Mouse (Mus musculus): ENCODE results near the gene Dpagt1.
A peak's percentile ranks its signal among the peaks of the same experiment; 100 is the strongest.
"Not testable (repeated sequence)": the region's sequence is repeated elsewhere in the genome, so short reads cannot be mapped to it uniquely, and the experiment has no call there.

Gene Dpagt1

GRCm38 (mm10) chr9:44311136-44312134, 14.4 kb upstream of the Dpagt1 start:
- DNase-seq (ENCODE audit: low read depth, low spot score) = no peak
- Histone ChIP-seq H3K27me3 (ENCODE audit: control insufficient read depth, insufficient read depth, low read length, poor library complexity, severe bottlenecking) (no peaks in the 10 kb centered on the region), H3K36me3 (ENCODE audit: control insufficient read depth, insufficient read depth, low read length, poor library complexity, severe bottlenecking) (peaks cover 5% of the 10 kb centered on the region)

GRCm38 (mm10) chr9:44313476-44314256, 12.2 kb upstream of the Dpagt1 start:
- no peaks in the 10 kb centered on the region for H3K27me3 ChIP-seq (ENCODE audit: control insufficient read depth, insufficient read depth, low read length, poor library complexity, severe bottlenecking)
- DNase-seq (ENCODE audit: low read depth, low spot score) = no peak
- peaks cover 5% of the 10 kb centered on the region for H3K36me3 ChIP-seq (ENCODE audit: control insufficient read depth, insufficient read depth, low read length, poor library complexity, severe bottlenecking)

- no peak for DNase-seq (ENCODE audit: low read depth, low spot score)
Observed at GRCm38 (mm10) chr9:44314257-44314547, 11.6 kb upstream of the Dpagt1 start.

GRCm38 (mm10) chr9:44314910-44315309, 10.9 kb upstream of the Dpagt1 start:
- no peaks in the 10 kb centered on the region for H3K27me3 ChIP-seq (ENCODE audit: control insufficient read depth, insufficient read depth, low read length, poor library complexity, severe bottlenecking)
- peaks cover 5% of the 10 kb centered on the region for H3K36me3 ChIP-seq (ENCODE audit: control insufficient read depth, insufficient read depth, low read length, poor library complexity, severe bottlenecking)
- DNase-seq (ENCODE audit: low read depth, low spot score) = no peak

More at GRCm38 (mm10) chr9:44314257-44314547, 11.6 kb upstream of the Dpagt1 start:
- Histone ChIP-seq H3K27me3 (ENCODE audit: control insufficient read depth, insufficient read depth, low read length, poor library complexity, severe bottlenecking) (no peaks in the 10 kb centered on the region), H3K36me3 (ENCODE audit: control insufficient read depth, insufficient read depth, low read length, poor library complexity, severe bottlenecking) (peaks cover 5% of the 10 kb centered on the region)

GRCm38 (mm10) chr9:44317452-44317851, 8.4 kb upstream of the Dpagt1 start:
- peaks cover 2% of the 10 kb centered on the region for H3K36me3 ChIP-seq (ENCODE audit: control insufficient read depth, insufficient read depth, low read length, poor library complexity, severe bottlenecking)
- no peak for DNase-seq (ENCODE audit: low read depth, low spot score)

GRCm38 (mm10) chr9:44318076-44318825, 7.6 kb upstream of the Dpagt1 start:
- H3K36me3 ChIP-seq (ENCODE audit: control insufficient read depth, insufficient read depth, low read length, poor library complexity, severe bottlenecking) = peaks cover 2% of the 10 kb centered on the region
- no peaks in the 10 kb centered on the region for H3K27me3 ChIP-seq (ENCODE audit: control insufficient read depth, insufficient read depth, low read length, poor library complexity, severe bottlenecking)
- DNase-seq (ENCODE audit: low read depth, low spot score) = no peak

More at GRCm38 (mm10) chr9:44317452-44317851, 8.4 kb upstream of the Dpagt1 start:
- H3K27me3 ChIP-seq (ENCODE audit: control insufficient read depth, insufficient read depth, low read length, poor library complexity, severe bottlenecking) = no peaks in the 10 kb centered on the region

- H3K27me3 ChIP-seq (ENCODE audit: control insufficient read depth, insufficient read depth, low read length, poor library complexity, severe bottlenecking) = no peaks in the 10 kb centered on the region
- DNase-seq (ENCODE audit: low read depth, low spot score) = no peak
- H3K36me3 ChIP-seq (ENCODE audit: control insufficient read depth, insufficient read depth, low read length, poor library complexity, severe bottlenecking) = peaks cover 2% of the 10 kb centered on the region
Observed at GRCm38 (mm10) chr9:44318826-44319095, 7.1 kb upstream of the Dpagt1 start.

GRCm38 (mm10) chr9:44319105-44319886, 6.5 kb upstream of the Dpagt1 start:
- DNase-seq (ENCODE audit: low read depth, low spot score) = no peak
- no peaks in the 10 kb centered on the region for H3K27me3 ChIP-seq (ENCODE audit: control insufficient read depth, insufficient read depth, low read length, poor library complexity, severe bottlenecking)
- peaks cover 2% of the 10 kb centered on the region for H3K36me3 ChIP-seq (ENCODE audit: control insufficient read depth, insufficient read depth, low read length, poor library complexity, severe bottlenecking)

GRCm38 (mm10) chr9:44319887-44320798, 5.7 kb upstream of the Dpagt1 start, which contains the start of gene C2cd2l:
C2cd2l (minus strand) TSS chr9:44320285.
- Histone ChIP-seq H3K27me3 (ENCODE audit: control insufficient read depth, insufficient read depth, low read length, poor library complexity, severe bottlenecking) (no peaks in the 10 kb centered on the region), H3K36me3 (ENCODE audit: control insufficient read depth, insufficient read depth, low read length, poor library complexity, severe bottlenecking) (peaks cover 2% of the 10 kb centered on the region)
- DNase-seq (ENCODE audit: low read depth, low spot score) = peak; percentile 88

- Histone ChIP-seq H3K27me3 (ENCODE audit: control insufficient read depth, insufficient read depth, low read length, poor library complexity, severe bottlenecking) (no peaks in the 10 kb centered on the region), H3K36me3 (ENCODE audit: control insufficient read depth, insufficient read depth, low read length, poor library complexity, severe bottlenecking) (no peaks in the 10 kb centered on the region; the same call in 1 of the 2 replicates)
- no peak for DNase-seq (ENCODE audit: low read depth, low spot score)
Observed at GRCm38 (mm10) chr9:44320799-44321133, 5.1 kb upstream of the Dpagt1 start.

GRCm38 (mm10) chr9:44323656-44324055, 2.2 kb upstream of the Dpagt1 start:
- not testable (repeated sequence) for H3K27me3 ChIP-seq (ENCODE audit: control insufficient read depth, insufficient read depth, low read length, poor library complexity, severe bottlenecking); DNase-seq (ENCODE audit: low read depth, low spot score); H3K36me3 ChIP-seq (ENCODE audit: control insufficient read depth, insufficient read depth, low read length, poor library complexity, severe bottlenecking)

GRCm38 (mm10) chr9:44324147-44324546, 1.7 kb upstream of the Dpagt1 start:
- Histone ChIP-seq H3K36me3 (ENCODE audit: control insufficient read depth, insufficient read depth, low read length, poor library complexity, severe bottlenecking) (no peaks in the 10 kb centered on the region), H3K27me3 (ENCODE audit: control insufficient read depth, insufficient read depth, low read length, poor library complexity, severe bottlenecking) (no peaks in the 10 kb centered on the region)
- peak; percentile 14 for DNase-seq (ENCODE audit: low read depth, low spot score)

GRCm38 (mm10) chr9:44325032-44325767, 619 bp upstream of the Dpagt1 start:
- H3K27me3 ChIP-seq (ENCODE audit: control insufficient read depth, insufficient read depth, low read length, poor library complexity, severe bottlenecking); H3K36me3 ChIP-seq (ENCODE audit: control insufficient read depth, insufficient read depth, low read length, poor library complexity, severe bottlenecking); DNase-seq (ENCODE audit: low read depth, low spot score): not testable (repeated sequence)
